Mouse (Mus musculus) heart, adult 8-10 months (tissue): Measurements from ENCODE around the gene Wdr76. TPM values are rescaled to one million over a fixed set of nuclear protein-coding genes. Genes with fewer than 3 reads are reported as not detected.

Experiments used
- total RNA-seq, 4 experiments: library from RNA; stranded (reverse); gene quantifications; 2 replicates each; pipeline ENCODE4 v1.2.4; 2022

Wdr76 gene
- total RNA-seq, 4 experiments from 2014 or later = 2.1 to 3.2 (median 3.0) TPM

Other genes starting within 250 kb of the Wdr76 start
- 10 to 100 TPM; 30.3 to 39.2 (median 33.5) TPM for gene Trp53bp1, start 235.3 kb upstream of the Wdr76 start, total RNA-seq
- 1 to 10 TPM; 4.7 to 6.0 (median 5.2) TPM for gene Map1a, start 217.1 kb upstream of the Wdr76 start, total RNA-seq
- 100 to 1,000 TPM in 3 of 4 experiments, 10 to 100 TPM in 1; 88.4 to 110 (median 104) TPM for gene Ppip5k1, start 151.3 kb upstream of the Wdr76 start, total RNA-seq
- 1 to 10 TPM; 1.3 to 2.9 (median 2.2) TPM for gene Ckmt1, start 149.0 kb upstream of the Wdr76 start, total RNA-seq
- under 1 TPM in 1 of 4 experiments, not detected in 3; 0.09 TPM for gene Strc, start 119.6 kb upstream of the Wdr76 start, total RNA-seq
- gene Pdia3, start 92.9 kb upstream of the Wdr76 start, total RNA-seq = 100 to 1,000 TPM; 104 to 129 (median 126) TPM
- 1 to 10 TPM; 2.9 to 4.7 (median 3.2) TPM for gene Catsper2, start 92.9 kb upstream of the Wdr76 start, total RNA-seq
- gene Ell3, start 62.4 kb upstream of the Wdr76 start, total RNA-seq = under 1 TPM in 1 of 4 experiments, not detected in 3; 0.34 TPM
- 100 to 1,000 TPM; 360 to 469 (median 411) TPM for gene Serf2, start 57.5 kb upstream of the Wdr76 start, total RNA-seq
- gene Hypk, start 53.4 kb upstream of the Wdr76 start, total RNA-seq = 10 to 100 TPM; 18.2 to 25.0 (median 22.6) TPM
- under 1 TPM in 2 of 4 experiments, not detected in 2; 0.13 to 0.17 TPM for gene Serinc4, start 49.9 kb upstream of the Wdr76 start, total RNA-seq
- gene Mfap1b, start 32.7 kb upstream of the Wdr76 start, total RNA-seq = 10 to 100 TPM; 28.3 to 37.4 (median 32.5) TPM
- 10 to 100 TPM; 29.5 to 36.4 (median 32.8) TPM for gene Mfap1a, start 58 bp upstream of the Wdr76 start, total RNA-seq